Mouse (Mus musculus): Measurements from ENCODE around the gene 4921507P07Rik.

GRCm38 (mm10) chr6:50549051-50549450 lies 47.4 kb downstream of the 4921507P07Rik start:
- TF ChIP-seq USF1 (IDR thresholded peaks at IDR 0.05; ENCODE audit: low read depth), result no peak
- no peak for TF ChIP-seq POLR2A (IDR thresholded peaks at IDR 0.05; ENCODE audit: insufficient read length, low read depth)
- no peak for TF ChIP-seq POLR2AphosphoS2 (IDR thresholded peaks at IDR 0.05; ENCODE audit: insufficient read length, low read depth)

Data from myocyte (in vitro differentiated cells).